Mouse (Mus musculus) CH12.LX (cell line): ENCODE data around the gene Ddx11. TPM values are rescaled to one million over a fixed set of nuclear protein-coding genes. Genes with fewer than 3 reads are reported as not detected.

Experiments
- DNase-seq: peaks from one replicate; pipeline ENCODE4 v3.0.0-alpha.2; 2013; ENCODE audit errors: extremely low read depth
- H3K27ac ChIP-seq: 2 replicates; pipeline ENCODE4 v1.5.1; 2012; ENCODE audit warnings: low read depth, mild to moderate bottlenecking, control low read depth, moderate library complexity; ENCODE audit not compliant: insufficient read depth
- H3K27me3 ChIP-seq: replicated peaks from 2 replicates; pipeline ENCODE3; 2012; ENCODE audit warnings: inconsistent platforms
- H3K36me3 ChIP-seq, 2 experiments: replicated peaks in 1 of 2; 2 replicates each; pipeline versions ENCODE3 to v1.6.1; 2012; ENCODE audit warnings: inconsistent platforms in 1 of 2, low read length in 1 of 2, mild to moderate bottlenecking in 1 of 2, mixed read lengths in 1 of 2, moderate library complexity in 1 of 2; ENCODE audit not compliant: control insufficient read depth in 1 of 2, insufficient read depth in 1 of 2
- H3K4me1 ChIP-seq, 2 experiments: 2 replicates each; pipeline ENCODE4 v1.6.1; 2012; ENCODE audit warnings: inconsistent platforms in 1 of 2, moderate library complexity in 1 of 2; ENCODE audit not compliant: insufficient read depth in 2 of 2, control insufficient read depth in 1 of 2
- H3K4me2 ChIP-seq: 2 replicates; pipeline ENCODE4 v1.6.1; 2012; ENCODE audit warnings: low read depth, mild to moderate bottlenecking, control low read depth; ENCODE audit not compliant: poor library complexity, insufficient read depth, severe bottlenecking
- H3K4me3 ChIP-seq, 3 experiments: fragments of 150-350 bp in 1 of 3; sonication (generic) in 1 of 3; replicated peaks in 1 of 3; 2 replicates each; pipeline versions ENCODE3 to v1.5.1; 2011 to 2012; ENCODE audit warnings: low read depth in 2 of 3, low read length in 2 of 3, mild to moderate bottlenecking in 2 of 3, moderate library complexity in 2 of 3, control low read depth in 1 of 3, improper control_type of control experiment in 1 of 3, inconsistent platforms in 1 of 3, mixed read lengths in 1 of 3; ENCODE audit not compliant: poor library complexity in 1 of 3
- H3K79me2 ChIP-seq: replicated peaks from 2 replicates; pipeline ENCODE4 v1.6.1; 2012; ENCODE audit warnings: mild to moderate bottlenecking, moderate library complexity; ENCODE audit not compliant: control insufficient read depth, poor library complexity, insufficient read depth, severe bottlenecking; ENCODE audit errors: extremely low read depth
- H3K9ac ChIP-seq: 2 replicates; pipeline ENCODE4 v1.6.1; 2012; ENCODE audit warnings: low read depth, mild to moderate bottlenecking, control low read depth, moderate library complexity; ENCODE audit not compliant: insufficient read depth
- H3K9me3 ChIP-seq: replicated peaks from 2 replicates; pipeline ENCODE3; 2012; ENCODE audit warnings: low read length, inconsistent platforms, mixed read lengths
- BHLHE40 ChIP-seq: IDR thresholded peaks from 2 replicates; pipeline ENCODE4 v1.6.1; 2011; ENCODE audit warnings: mild to moderate bottlenecking, low read depth, low read length, improper control_type of control experiment
- CHD1 ChIP-seq: IDR thresholded peaks from 2 replicates; pipeline ENCODE4 v1.6.1; 2012; ENCODE audit warnings: low read depth, low read length, improper control_type of control experiment, inconsistent platforms
- ELF1 ChIP-seq: IDR thresholded peaks from 2 replicates; pipeline ENCODE4 v1.6.1; 2014; ENCODE audit warnings: low read depth, mild to moderate bottlenecking, inconsistent platforms, low read length, improper control_type of control experiment
- EP300 ChIP-seq: IDR thresholded peaks from 2 replicates; pipeline ENCODE4 v1.6.1; 2011; ENCODE audit warnings: low read length, improper control_type of control experiment
- ETS1 ChIP-seq: conservative IDR thresholded peaks from 2 replicates; pipeline ENCODE4 v1.6.1; 2012; ENCODE audit warnings: low read depth, mild to moderate bottlenecking, inconsistent platforms, low read length, improper control_type of control experiment, moderate library complexity
- HCFC1 ChIP-seq: IDR thresholded peaks from 2 replicates; pipeline ENCODE4 v1.6.1; 2012; ENCODE audit warnings: low read depth, mild to moderate bottlenecking, inconsistent platforms, low read length, improper control_type of control experiment
- IRF4 ChIP-seq: IDR thresholded peaks from 2 replicates; pipeline ENCODE4 v1.6.1; 2014; ENCODE audit warnings: low read depth, mild to moderate bottlenecking, inconsistent platforms, low read length, improper control_type of control experiment
- JUND ChIP-seq: conservative IDR thresholded peaks from 2 replicates; pipeline ENCODE4 v1.6.1; 2011; ENCODE audit warnings: low read depth, low read length, improper control_type of control experiment
- KAT2A ChIP-seq: IDR thresholded peaks from 2 replicates; pipeline ENCODE4 v1.6.1; 2012; ENCODE audit warnings: low read length, improper control_type of control experiment, inconsistent platforms; ENCODE audit not compliant: insufficient replicate concordance
- MAFK ChIP-seq: IDR thresholded peaks from 2 replicates; pipeline ENCODE4 v1.6.1; 2011; ENCODE audit warnings: low read length, improper control_type of control experiment; ENCODE audit not compliant: insufficient replicate concordance
- MEF2A ChIP-seq: IDR thresholded peaks from 2 replicates; pipeline ENCODE4 v1.6.1; 2014; ENCODE audit warnings: low read depth, mild to moderate bottlenecking, inconsistent platforms, low read length, improper control_type of control experiment, borderline replicate concordance
- NELFE ChIP-seq: IDR thresholded peaks from 2 replicates; pipeline ENCODE4 v1.6.1; 2011; ENCODE audit warnings: low read depth, low read length, improper control_type of control experiment
- NRF1 ChIP-seq: IDR thresholded peaks from 2 replicates; pipeline ENCODE4 v1.6.1; 2014; ENCODE audit warnings: low read depth, mild to moderate bottlenecking, inconsistent platforms, low read length, improper control_type of control experiment, moderate library complexity
- POLR2AphosphoS2 ChIP-seq: IDR thresholded peaks from 2 replicates; pipeline ENCODE4 v1.6.1; 2011; ENCODE audit warnings: low read depth, low read length, improper control_type of control experiment
- RAD21 ChIP-seq: IDR thresholded peaks from 2 replicates; pipeline ENCODE4 v1.6.1; 2011; ENCODE audit warnings: low read depth, mild to moderate bottlenecking, low read length, improper control_type of control experiment, moderate library complexity
- RCOR1 ChIP-seq: conservative IDR thresholded peaks from 2 replicates; pipeline ENCODE4 v1.6.1; 2012; ENCODE audit warnings: low read depth, mild to moderate bottlenecking, inconsistent platforms, low read length, improper control_type of control experiment
- SIN3A ChIP-seq: IDR thresholded peaks from 2 replicates; pipeline ENCODE4 v1.6.1; 2012; ENCODE audit warnings: low read length, improper control_type of control experiment, inconsistent platforms
- SMC3 ChIP-seq: IDR thresholded peaks from 2 replicates; pipeline ENCODE4 v1.6.1; 2011; ENCODE audit warnings: low read depth, low read length, improper control_type of control experiment
- TCF12 ChIP-seq: IDR thresholded peaks from 2 replicates; pipeline ENCODE4 v1.6.1; 2014; ENCODE audit warnings: low read depth, mild to moderate bottlenecking, inconsistent platforms, low read length, improper control_type of control experiment
- USF1 ChIP-seq: IDR thresholded peaks from 2 replicates; pipeline ENCODE4 v1.6.1; 2014; ENCODE audit warnings: low read depth, mild to moderate bottlenecking, inconsistent platforms, low read length, improper control_type of control experiment
- USF2 ChIP-seq: conservative IDR thresholded peaks from 2 replicates; pipeline ENCODE4 v1.6.1; 2011; ENCODE audit warnings: low read depth, low read length, improper control_type of control experiment
- ZC3H11A ChIP-seq: IDR thresholded peaks from 2 replicates; pipeline ENCODE4 v1.6.1; 2012; ENCODE audit warnings: low read depth, mild to moderate bottlenecking, inconsistent platforms, low read length, improper control_type of control experiment
- ZMIZ1 ChIP-seq: IDR thresholded peaks from 2 replicates; pipeline ENCODE4 v1.6.1; 2012; ENCODE audit warnings: low read depth, mild to moderate bottlenecking, inconsistent platforms, low read length, improper control_type of control experiment
- ZNF384 ChIP-seq: IDR thresholded peaks from 2 replicates; pipeline ENCODE4 v1.6.1; 2012; ENCODE audit warnings: low read depth, low read length, improper control_type of control experiment, inconsistent platforms
- dilution Hi-C: fragments of 300-500 bp; cut with MboI; formaldehyde crosslinking; loops from 2 replicates; pipeline ENCODE4 v1.14.3; 2020; ENCODE audit warnings: low sequenced_read_pairs; ENCODE audit not compliant: extremely low pct_unique_long_range_greater_than_20kb, extremely low pct_ligation_motif_present
- in situ Hi-C: fragments of 300-500 bp; cut with MboI; formaldehyde crosslinking; loops from 3 replicates; pipeline ENCODE4 v1.14.3; 2019; ENCODE audit warnings: low sequenced_read_pairs, low pct_ligation_motif_present, low pct_unique_long_range_greater_than_20kb, mixed read lengths
- polyA plus RNA-seq: library from polyadenylated mRNA; unstranded; fragments of >175 nt; gene quantifications from 2 replicates; pipeline ENCODE4 v1.2.1, GENCODE M21; 2012; ENCODE audit warnings: low read depth; ENCODE audit not compliant: insufficient read length
- total RNA-seq, 2 experiments: library from RNA; depleted of rRNA; stranded (reverse); fragments of 300-350 nt in 1 of 2; fragments of >200 nt in 1 of 2; gene quantifications; 2 replicates each; pipeline ENCODE4 v1.2.3; 2012 to 2014

Ddx11 gene
- total and polyA plus RNA-seq, 3 experiments: 11.8 to 21.5 (median 17.8) TPM

DNA sequence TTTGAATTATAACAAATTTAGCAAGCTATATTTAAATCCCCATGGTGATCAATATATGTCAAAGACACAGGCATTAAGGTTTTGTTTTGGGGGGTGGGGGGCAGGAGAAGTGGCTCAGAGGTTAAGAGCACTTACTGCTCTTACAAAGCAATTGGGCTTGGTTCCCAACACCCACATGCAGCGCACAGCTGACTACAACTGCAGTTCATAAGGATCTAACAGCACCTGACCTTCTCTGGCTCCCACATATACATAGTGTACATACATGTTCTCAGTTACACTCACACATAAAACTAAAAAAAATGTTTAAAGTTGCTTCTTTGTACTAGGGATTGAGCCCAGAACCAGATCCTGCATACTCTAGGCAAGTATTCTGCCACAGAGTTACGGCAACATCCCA is 31.9 kb upstream of the Ddx11 start:
- no peaks in the 10 kb centered on the region for H3K27me3 ChIP-seq
- TF ChIP-seq JUND (no peak), USF2 (no peak), MAFK (no peak), SIN3A (no peak), TCF12 (no peak), MEF2A (no peak), ETS1 (no peak), KAT2A (no peak), EP300 (no peak)
- TF ChIP-seq, all 38 proteins: peak for 0
- Histone ChIP-seq H3K79me2 (peaks cover 11% of the 10 kb centered on the region), H3K9ac (no peak overlapping the region), H3K4me2 (no peak overlapping the region), H3K36me3 (peaks cover 11 to 54% of the 10 kb centered on the region in 2 experiments), H3K4me3 (no peak overlapping the region), H3K27ac (no peak overlapping the region), H3K9me3 (no peaks in the 10 kb centered on the region), H3K4me1 (no peaks in the 10 kb centered on the region)
- no peak for DNase-seq
- in situ Hi-C loops (no loop called here), dilution Hi-C loops (no loop called here)

DNA sequence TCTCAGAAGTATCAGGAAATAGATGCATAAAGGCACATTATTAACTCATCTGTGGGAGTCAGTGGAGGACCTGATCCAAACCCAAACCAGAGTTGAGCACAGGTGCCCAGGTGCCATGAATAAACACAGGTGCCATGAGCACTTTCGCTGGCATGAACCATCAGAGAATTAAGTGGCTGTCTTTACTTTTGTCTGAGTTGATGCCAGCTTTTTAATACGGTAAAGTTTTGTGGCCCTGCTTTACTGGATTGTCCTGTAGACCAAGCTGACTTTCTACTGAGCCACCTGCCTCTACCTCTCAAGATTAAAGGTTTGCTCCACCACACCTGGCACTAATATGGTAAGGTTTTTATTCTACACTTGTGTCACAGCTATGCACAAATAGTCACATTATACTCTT is 31.3 kb upstream of the Ddx11 start:
- H3K79me2 ChIP-seq: peaks cover 15% of the 10 kb centered on the region
- no peak overlapping the region for H3K4me3 ChIP-seq
- peaks cover 8 to 52% of the 10 kb centered on the region in 2 experiments for H3K36me3 ChIP-seq
- H3K27ac ChIP-seq: no peak overlapping the region
- dilution Hi-C loops (no loop called here), in situ Hi-C loops (no loop called here)
- DNase-seq: no peak
- H3K9ac ChIP-seq: no peak overlapping the region
- H3K9me3 ChIP-seq: no peaks in the 10 kb centered on the region
- no peaks in the 10 kb centered on the region for H3K27me3 ChIP-seq
- peaks cover 0 to 3% of the 10 kb centered on the region in 2 experiments; a peak in 1 of 4 replicates for H3K4me1 ChIP-seq
- H3K4me2 ChIP-seq: no peak overlapping the region
- TF ChIP-seq RCOR1 (no peak), POLR2AphosphoS2 (no peak), CHD1 (no peak), IRF4 (no peak), ZC3H11A (no peak), ZNF384 (no peak), NRF1 (no peak), HCFC1 (no peak), ELF1 (no peak), TCF12 (no peak), SMC3 (no peak), BHLHE40 (no peak), NELFE (no peak), USF1 (no peak), ZMIZ1 (no peak), RAD21 (no peak)
